Mouse (Mus musculus): ENCODE results near the gene 2510002D24Rik. TPM values are rescaled to one million over a fixed set of nuclear protein-coding genes. Genes with fewer than 3 reads are reported as not detected.

2510002D24Rik gene
- polyA plus RNA-seq, 1 experiment from 2014 or later = 27.2 TPM

DNA sequence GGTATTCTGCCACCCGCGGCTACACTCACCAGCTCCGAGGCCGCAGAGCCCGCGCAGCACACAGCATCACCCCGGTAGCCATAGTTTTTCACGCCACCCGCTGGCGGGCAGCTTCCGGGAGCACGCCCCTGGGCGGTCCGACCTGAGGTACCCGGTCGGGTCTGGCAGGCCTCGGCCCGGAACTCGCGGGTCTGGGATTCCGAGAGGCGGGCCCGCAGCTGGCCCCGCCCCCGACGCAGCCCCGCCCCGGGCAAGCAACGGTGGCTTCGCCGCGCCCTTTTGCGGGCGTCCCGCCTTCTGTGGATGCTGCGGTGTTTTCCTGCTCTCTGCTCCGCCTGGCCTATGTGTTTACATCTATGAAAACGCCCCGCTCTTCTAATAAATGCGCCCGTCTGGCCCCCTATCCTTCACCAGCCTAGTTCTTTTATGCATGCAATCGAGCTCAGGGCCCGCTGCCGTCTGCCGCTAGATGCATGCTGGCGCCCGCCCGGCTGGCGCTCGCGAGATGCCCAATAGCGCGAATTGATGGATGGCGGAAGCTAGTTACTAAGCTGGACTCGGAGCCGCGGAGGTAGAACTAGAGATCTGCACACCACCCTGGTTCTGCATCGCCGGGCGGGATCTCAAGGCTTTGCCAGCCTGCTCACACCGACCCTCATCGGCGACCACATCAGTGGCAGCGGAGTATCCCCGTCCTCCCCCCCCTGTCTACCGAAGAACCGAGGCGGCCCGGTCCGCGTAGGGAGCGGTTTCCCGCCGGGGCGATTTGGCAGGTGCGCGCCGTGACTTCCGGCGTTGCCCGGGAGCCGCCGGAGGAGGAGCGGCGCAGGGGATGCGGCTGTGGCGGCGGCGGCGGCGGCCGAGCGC lies 40.3 kb downstream of the 2510002D24Rik start, which contains the start of the genes Mrpl40 and Hira:
Mrpl40 (minus strand) TSS at position 421 of the 867 bp plus-strand sequence.
Hira (plus strand) TSS at position 596 of the 867 bp plus-strand sequence.
- DNase-seq (peak; percentile 93), ATAC-seq (ENCODE audit: low FRiP score, low TSS enrichment) (peak; percentile 91)
- peak within 1 kb of the TSS; percentile 88 for H3K4me3 ChIP-seq (replicated peaks; ENCODE audit: low read depth, low read length)
- under 1% methylated on average over 93 of the region's 93 CpGs for WGBS
- H3K9me3 ChIP-seq (ENCODE audit: control insufficient read depth, low read length) = no peaks in the 10 kb centered on the region
- peak within 1 kb of the TSS; percentile 78 for H3K4me2 ChIP-seq (ENCODE audit: low read length)
- peaks cover 30% of the 10 kb centered on the region for H3K36me3 ChIP-seq (ENCODE audit: control insufficient read depth, insufficient read depth, low read length)
- H3K27ac ChIP-seq (replicated peaks; ENCODE audit: low read depth, low read length) = peak within 1 kb of the TSS; percentile 95
- H3K27me3 ChIP-seq (ENCODE audit: control insufficient read depth, insufficient read depth, low read length) = no peaks in the 10 kb centered on the region
- H3K9ac ChIP-seq (replicated peaks; ENCODE audit: low read length) = peak within 1 kb of the TSS; percentile 95
- peaks cover 13% of the 10 kb centered on the region for H3K4me1 ChIP-seq (ENCODE audit: control insufficient read depth, insufficient read depth, low read length)

DNA sequence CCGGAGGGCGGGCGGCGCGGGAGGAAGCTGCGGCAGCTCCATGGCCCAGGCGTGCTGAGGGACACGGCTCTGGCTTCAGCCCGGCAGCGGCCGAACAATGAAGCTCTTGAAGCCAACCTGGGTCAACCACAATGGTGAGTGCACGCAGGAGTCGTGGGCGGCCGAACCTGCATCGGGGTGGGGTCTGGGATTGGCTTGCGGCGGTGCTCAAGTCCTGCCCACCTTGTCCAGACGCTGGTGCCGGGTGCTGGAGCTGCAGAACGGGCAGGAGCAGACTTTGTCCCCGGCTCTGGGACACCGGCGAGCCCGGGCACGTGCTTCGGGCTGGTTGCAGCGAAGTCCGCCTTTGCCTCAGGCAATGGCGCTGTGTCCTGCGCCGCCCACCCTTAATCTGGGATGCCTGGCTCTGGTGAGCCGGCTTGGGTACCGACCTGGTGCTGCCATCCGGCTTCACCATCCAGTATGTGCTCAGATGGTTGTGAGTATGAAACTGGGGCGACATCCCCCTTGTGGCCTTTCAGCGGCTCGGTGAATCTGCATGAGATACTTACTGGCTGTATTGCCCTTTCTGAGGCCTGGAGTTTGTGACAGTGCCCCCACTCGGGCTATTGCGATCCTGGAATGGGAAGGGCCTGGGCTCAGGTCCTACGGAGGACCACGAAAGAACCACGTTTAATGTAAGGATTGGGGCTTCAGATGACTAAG lies 41.2 kb downstream of the 2510002D24Rik start:
- no peaks in the 10 kb centered on the region for H3K9me3 ChIP-seq (ENCODE audit: control insufficient read depth, low read length)
- ATAC-seq (ENCODE audit: low FRiP score, low TSS enrichment) (peak; percentile 51), DNase-seq (peak; percentile 81)
- H3K27me3 ChIP-seq (ENCODE audit: control insufficient read depth, insufficient read depth, low read length) = no peaks in the 10 kb centered on the region
- peak overlapping the region; percentile 95 for H3K9ac ChIP-seq (replicated peaks; ENCODE audit: low read length)
- H3K36me3 ChIP-seq (ENCODE audit: control insufficient read depth, insufficient read depth, low read length) = peaks cover 22% of the 10 kb centered on the region
- peak overlapping the region; percentile 95 for H3K27ac ChIP-seq (replicated peaks; ENCODE audit: low read depth, low read length)
- peaks cover 13% of the 10 kb centered on the region for H3K4me1 ChIP-seq (ENCODE audit: control insufficient read depth, insufficient read depth, low read length)
- peak overlapping the region; percentile 78 for H3K4me2 ChIP-seq (ENCODE audit: low read length)
- WGBS = under 1% methylated on average over 43 of the region's 43 CpGs
- H3K4me3 ChIP-seq (replicated peaks; ENCODE audit: low read depth, low read length) = peak overlapping the region; percentile 88

- DNase-seq = no peak
- H3K27ac ChIP-seq (replicated peaks; ENCODE audit: low read depth, low read length) = peak overlapping the region; percentile 95
- peak overlapping the region; percentile 78 for H3K4me2 ChIP-seq (ENCODE audit: low read length)
- H3K4me3 ChIP-seq (replicated peaks; ENCODE audit: low read depth, low read length) = peak overlapping the region; percentile 88
- WGBS = 27% methylated on average over 20 of the region's 20 CpGs
- H3K9ac ChIP-seq (replicated peaks; ENCODE audit: low read length) = peak overlapping the region; percentile 95
- ATAC-seq (ENCODE audit: low FRiP score, low TSS enrichment) = no peak
- H3K9me3 ChIP-seq (ENCODE audit: control insufficient read depth, low read length) = no peaks in the 10 kb centered on the region
- H3K27me3 ChIP-seq (ENCODE audit: control insufficient read depth, insufficient read depth, low read length) = no peaks in the 10 kb centered on the region
- peaks cover 13% of the 10 kb centered on the region for H3K4me1 ChIP-seq (ENCODE audit: control insufficient read depth, insufficient read depth, low read length)
- peaks cover 15% of the 10 kb centered on the region for H3K36me3 ChIP-seq (ENCODE audit: control insufficient read depth, insufficient read depth, low read length)
Observed at GRCm38 (mm10) chr16:18878091-18878720, 41.8 kb downstream of the 2510002D24Rik start.

GRCm38 (mm10) chr16:18884044-18884443 lies 47.7 kb downstream of the 2510002D24Rik start:
- ATAC-seq (ENCODE audit: low FRiP score, low TSS enrichment) (no peak), DNase-seq (no peak)
- Histone ChIP-seq H3K9me3 (ENCODE audit: control insufficient read depth, low read length) (no peaks in the 10 kb centered on the region), H3K9ac (replicated peaks; ENCODE audit: low read length) (no peak overlapping the region), H3K4me2 (ENCODE audit: low read length) (no peak overlapping the region), H3K36me3 (ENCODE audit: control insufficient read depth, insufficient read depth, low read length) (0 out of 2 replicates have a peak, but pooled peaks cover 6% of the 10 kb centered on the region), H3K4me1 (ENCODE audit: control insufficient read depth, insufficient read depth, low read length) (peaks cover 12% of the 10 kb centered on the region), H3K27ac (replicated peaks; ENCODE audit: low read depth, low read length) (no peak overlapping the region), H3K27me3 (ENCODE audit: control insufficient read depth, insufficient read depth, low read length) (no peaks in the 10 kb centered on the region), H3K4me3 (replicated peaks; ENCODE audit: low read depth, low read length) (no peak overlapping the region)

Other genes with a start within 250 kb of the 2510002D24Rik start
- 0.27 and 0.34 TPM in 2 replicates for gene Tbx1, start 245.9 kb upstream of the 2510002D24Rik start, polyA plus RNA-seq (2014; fragmentation: Nextera tagmentation; extraction: Ambion mirVana)
- gene Gp1bb, start 214.2 kb upstream of the 2510002D24Rik start, polyA plus RNA-seq (2014; fragmentation: Nextera tagmentation; extraction: Ambion mirVana) = 14.7 and 14.9 TPM in 2 replicates
- 9.9 and 15.2 TPM in 2 replicates for gene Gm49601, start 210.2 kb upstream of the 2510002D24Rik start, polyA plus RNA-seq (2014; fragmentation: Nextera tagmentation; extraction: Ambion mirVana)
- gene Sept5, start 206.6 kb upstream of the 2510002D24Rik start, polyA plus RNA-seq (2014; fragmentation: Nextera tagmentation; extraction: Ambion mirVana) = 175 and 200 TPM in 2 replicates
- 72.7 and 87.8 TPM in 2 replicates for gene Cldn5, start 59.7 kb upstream of the 2510002D24Rik start, polyA plus RNA-seq (2014; fragmentation: Nextera tagmentation; extraction: Ambion mirVana)
- gene Ufd1, start 24.8 kb upstream of the 2510002D24Rik start, polyA plus RNA-seq (2014; fragmentation: Nextera tagmentation; extraction: Ambion mirVana) = 80.2 and 82.3 TPM in 2 replicates
- gene Cdc45, start 24.6 kb upstream of the 2510002D24Rik start, polyA plus RNA-seq (2014; fragmentation: Nextera tagmentation; extraction: Ambion mirVana) = 6.8 and 11.1 TPM in 2 replicates
- not detected in 2 replicates for gene Gm28539, start within 50 bp of the 2510002D24Rik start, polyA plus RNA-seq (2014; fragmentation: Nextera tagmentation; extraction: Ambion mirVana)
- gene Mrpl40, start 40.3 kb downstream of the 2510002D24Rik start, polyA plus RNA-seq (2014; fragmentation: Nextera tagmentation; extraction: Ambion mirVana) = 53.5 and 55.3 TPM in 2 replicates
- gene Hira, start 40.5 kb downstream of the 2510002D24Rik start, polyA plus RNA-seq (2014; fragmentation: Nextera tagmentation; extraction: Ambion mirVana) = 23.4 and 28.1 TPM in 2 replicates